Mouse (Mus musculus): ENCODE measurements around the gene Hist1h3a. TPM values are rescaled to one million over a fixed set of nuclear protein-coding genes. Genes with fewer than 3 reads are reported as not detected.
"Not testable (repeated sequence)": the region's sequence is repeated elsewhere in the genome, so short reads cannot be mapped to it uniquely, and the experiment has no call there.

Hist1h3a gene
- polyA plus RNA-seq, 1 experiment from 2014 or later, result 2.3 TPM

GRCm38 (mm10) chr13:23747081-23747891, 14.9 kb downstream of the Hist1h3a start:
- no peak overlapping the region for H3K9ac ChIP-seq
- peak overlapping the region; percentile 52 for H3K4me2 ChIP-seq (replicated peaks)
- H3K4me1 ChIP-seq, result peaks cover 18% of the 10 kb centered on the region
- peak overlapping the region; percentile 43 for H3K4me3 ChIP-seq (replicated peaks)
- H3K9me3 ChIP-seq (replicated peaks), result no peaks in the 10 kb centered on the region
- peak overlapping the region; percentile 98 for H3K27ac ChIP-seq (replicated peaks)
- 4% methylated on average over 13 of the region's 13 CpGs for WGBS
- ATAC-seq (ENCODE audit: insufficient number of reproducible peaks, low FRiP score, low TSS enrichment, low read depth), result no peak
- H3K36me3 ChIP-seq, result no peaks in the 10 kb centered on the region
- H3K27me3 ChIP-seq, result no peaks in the 10 kb centered on the region

DNA sequence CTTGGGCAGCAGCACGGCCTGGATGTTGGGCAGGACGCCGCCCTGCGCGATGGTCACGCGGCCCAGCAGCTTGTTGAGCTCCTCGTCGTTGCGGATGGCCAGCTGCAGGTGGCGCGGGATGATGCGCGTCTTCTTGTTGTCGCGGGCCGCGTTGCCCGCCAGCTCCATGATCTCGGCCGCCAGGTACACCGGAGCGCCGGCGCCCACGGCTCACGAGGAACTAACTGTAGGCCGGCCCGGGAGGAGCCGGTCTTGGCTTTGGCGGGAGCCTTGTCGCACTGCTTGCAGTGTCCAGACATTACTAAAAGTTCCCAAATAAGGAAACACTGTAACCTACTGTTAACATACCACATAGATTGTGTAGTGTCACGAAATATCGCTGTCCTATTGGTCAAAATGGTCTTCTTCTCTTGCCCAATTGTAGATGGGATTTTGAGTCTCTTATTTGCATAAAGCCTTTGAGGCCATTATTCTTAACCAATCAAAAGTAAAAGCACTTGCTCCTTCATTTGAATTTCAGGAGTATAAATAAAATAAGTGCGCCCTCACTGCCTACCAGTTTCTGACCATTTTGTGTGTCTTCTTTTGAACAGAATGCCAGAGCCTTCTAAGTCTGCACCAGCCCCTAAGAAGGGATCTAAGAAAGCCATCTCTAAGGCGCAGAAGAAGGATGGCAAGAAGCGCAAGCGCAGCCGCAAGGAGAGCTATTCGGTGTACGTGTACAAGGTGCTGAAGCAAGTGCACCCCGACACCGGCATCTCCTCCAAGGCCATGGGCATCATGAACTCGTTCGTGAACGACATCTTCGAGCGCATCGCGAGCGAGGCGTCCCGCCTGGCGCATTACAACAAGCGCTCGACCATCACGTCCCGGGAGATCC, 15.7 kb downstream of the Hist1h3a start, which contains the start of gene Hist1h2bb:
Gene Hist1h2bb (plus strand): TSS at position 534 of the 880 bp plus-strand sequence.
- H3K27me3 ChIP-seq; H3K9me3 ChIP-seq (replicated peaks); H3K36me3 ChIP-seq: not testable (repeated sequence)
- Histone ChIP-seq H3K9ac (peak within 1 kb of the TSS; percentile 18; the same call in 1 of the 2 replicates), H3K4me1 (peaks cover 18% of the 10 kb centered on the region), H3K4me2 (replicated peaks) (peak within 1 kb of the TSS; percentile 52), H3K4me3 (replicated peaks) (peak within 1 kb of the TSS; percentile 43), H3K27ac (replicated peaks) (peak within 1 kb of the TSS; percentile 98)
- peak; percentile 91 for ATAC-seq (ENCODE audit: insufficient number of reproducible peaks, low FRiP score, low TSS enrichment, low read depth)
- under 1% methylated on average over 43 of the region's 58 CpGs for WGBS

- ATAC-seq (ENCODE audit: insufficient number of reproducible peaks, low FRiP score, low TSS enrichment, low read depth), result peak; percentile 76
- Histone ChIP-seq H3K36me3 (no peaks in the 10 kb centered on the region), H3K4me3 (replicated peaks) (peak within 1 kb of the TSS; percentile 43), H3K27ac (replicated peaks) (peak within 1 kb of the TSS; percentile 98), H3K9ac (peak within 1 kb of the TSS; percentile 18; the same call in 1 of the 2 replicates), H3K4me2 (replicated peaks) (peak within 1 kb of the TSS; percentile 52), H3K27me3 (no peaks in the 10 kb centered on the region), H3K9me3 (replicated peaks) (no peaks in the 10 kb centered on the region), H3K4me1 (peaks cover 19% of the 10 kb centered on the region)
- under 1% methylated on average over 25 of the region's 28 CpGs for WGBS
Observed at GRCm38 (mm10) chr13:23745381-23746161, 16.6 kb downstream of the Hist1h3a start, which contains the start of gene Hist1h3c. Gene Hist1h3c, minus strand, starts transcription at chr13:23745602.

- Histone ChIP-seq H3K4me3 (replicated peaks) (peak overlapping the region; percentile 43), H3K4me2 (replicated peaks) (peak overlapping the region; percentile 52), H3K4me1 (peaks cover 23% of the 10 kb centered on the region), H3K27ac (replicated peaks) (peak overlapping the region; percentile 69), H3K36me3 (no peaks in the 10 kb centered on the region), H3K27me3 (no peaks in the 10 kb centered on the region), H3K9me3 (replicated peaks) (no peaks in the 10 kb centered on the region), H3K9ac (no peak overlapping the region)
- 1% methylated on average over 15 of the region's 36 CpGs for WGBS
- no peak for ATAC-seq (ENCODE audit: insufficient number of reproducible peaks, low FRiP score, low TSS enrichment, low read depth)
Observed at GRCm38 (mm10) chr13:23744421-23745380, 17.5 kb downstream of the Hist1h3a start.

DNA sequence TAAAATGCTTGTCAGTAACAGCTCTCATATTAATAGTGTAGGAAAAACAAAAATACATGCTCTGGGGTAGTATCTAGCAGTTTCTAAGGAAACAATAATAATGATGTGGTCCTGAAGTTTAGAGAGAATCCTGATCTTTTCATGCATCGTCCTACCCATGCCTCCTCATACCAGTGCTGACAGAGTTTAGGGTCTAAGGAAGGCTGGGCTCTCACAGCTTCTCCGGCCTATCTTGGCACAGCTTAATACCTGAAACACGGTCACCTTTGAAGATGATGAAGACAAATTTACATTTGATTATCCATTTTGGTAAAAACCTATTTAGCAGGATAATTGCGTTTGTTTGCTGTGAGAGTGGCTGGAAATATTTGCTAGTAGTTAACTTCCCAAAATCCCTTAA, 18.2 kb downstream of the Hist1h3a start:
- WGBS, result 31% methylated on average over 4 of the region's 4 CpGs
- Histone ChIP-seq H3K36me3 (no peaks in the 10 kb centered on the region), H3K9me3 (replicated peaks) (no peaks in the 10 kb centered on the region), H3K27ac (replicated peaks) (no peak overlapping the region), H3K27me3 (no peaks in the 10 kb centered on the region), H3K4me2 (replicated peaks) (peak overlapping the region; percentile 52), H3K4me1 (peaks cover 27% of the 10 kb centered on the region), H3K4me3 (replicated peaks) (peak overlapping the region; percentile 43), H3K9ac (no peak overlapping the region)
- no peak for ATAC-seq (ENCODE audit: insufficient number of reproducible peaks, low FRiP score, low TSS enrichment, low read depth)

DNA sequence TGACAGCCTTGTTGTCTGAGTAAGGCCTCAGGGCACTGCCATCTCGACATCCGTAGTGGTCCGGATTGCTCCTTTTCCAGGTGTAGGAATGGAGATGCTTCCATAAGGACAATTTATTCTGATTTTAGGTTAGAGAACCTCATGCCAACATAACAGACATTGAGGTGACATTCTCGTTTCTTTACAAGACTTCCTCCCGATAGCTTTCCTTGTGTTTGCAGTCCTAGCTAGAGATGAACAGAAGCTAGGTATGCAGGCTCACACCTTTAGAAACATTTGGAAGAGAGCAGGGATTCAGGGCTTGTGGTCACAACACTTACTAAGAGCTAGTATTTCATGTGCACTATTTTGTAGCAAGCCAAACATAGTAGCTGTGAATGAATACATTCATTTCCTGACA, 19.0 kb downstream of the Hist1h3a start:
- H3K4me3 ChIP-seq (replicated peaks), result no peak overlapping the region

DNA sequence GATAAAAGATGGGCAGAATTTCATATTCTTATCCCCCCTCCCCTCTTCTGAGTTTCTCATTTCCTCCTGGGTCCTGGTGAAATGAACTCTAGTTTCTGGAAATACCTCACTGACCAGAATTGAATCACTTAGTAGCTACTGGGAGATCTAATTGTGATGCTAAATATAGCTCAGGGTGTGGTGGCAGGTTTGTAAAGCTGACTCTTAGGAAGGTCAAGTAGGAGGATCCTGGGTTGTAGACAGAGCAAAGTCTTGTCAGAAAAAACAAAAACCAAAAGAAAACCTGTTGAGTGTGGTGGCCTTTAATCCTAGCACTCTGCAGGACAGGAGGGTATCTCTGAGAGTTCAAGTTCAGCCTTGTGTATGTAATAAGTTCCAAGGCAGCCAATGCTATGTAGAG, 20.2 kb downstream of the Hist1h3a start:
- ATAC-seq (ENCODE audit: insufficient number of reproducible peaks, low FRiP score, low TSS enrichment, low read depth), result no peak
- H3K4me2 ChIP-seq (replicated peaks), result no peak overlapping the region
- no peak overlapping the region for H3K9ac ChIP-seq
- no peaks in the 10 kb centered on the region for H3K36me3 ChIP-seq
- H3K27ac ChIP-seq (replicated peaks), result no peak overlapping the region
- no peaks in the 10 kb centered on the region for H3K9me3 ChIP-seq (replicated peaks)
- peaks cover 14% of the 10 kb centered on the region; the same call in 1 of the 2 replicates for H3K4me1 ChIP-seq
- no peak overlapping the region for H3K4me3 ChIP-seq (replicated peaks)
- no peaks in the 10 kb centered on the region for H3K27me3 ChIP-seq

More for the DNA sequence above, 19.0 kb downstream of the Hist1h3a start:
- Histone ChIP-seq H3K36me3 (no peaks in the 10 kb centered on the region), H3K9me3 (replicated peaks) (no peaks in the 10 kb centered on the region), H3K27me3 (no peaks in the 10 kb centered on the region), H3K4me1 (peaks cover 22% of the 10 kb centered on the region), H3K27ac (replicated peaks) (no peak overlapping the region; the same call in 1 of the 2 replicates), H3K4me2 (replicated peaks) (no peak overlapping the region), H3K9ac (no peak overlapping the region)
- no peak for ATAC-seq (ENCODE audit: insufficient number of reproducible peaks, low FRiP score, low TSS enrichment, low read depth)
- WGBS, result 65% methylated on average over 5 of the region's 5 CpGs

GRCm38 (mm10) chr13:23740910-23741309, 21.3 kb downstream of the Hist1h3a start:
- no peak overlapping the region for H3K9ac ChIP-seq

DNA sequence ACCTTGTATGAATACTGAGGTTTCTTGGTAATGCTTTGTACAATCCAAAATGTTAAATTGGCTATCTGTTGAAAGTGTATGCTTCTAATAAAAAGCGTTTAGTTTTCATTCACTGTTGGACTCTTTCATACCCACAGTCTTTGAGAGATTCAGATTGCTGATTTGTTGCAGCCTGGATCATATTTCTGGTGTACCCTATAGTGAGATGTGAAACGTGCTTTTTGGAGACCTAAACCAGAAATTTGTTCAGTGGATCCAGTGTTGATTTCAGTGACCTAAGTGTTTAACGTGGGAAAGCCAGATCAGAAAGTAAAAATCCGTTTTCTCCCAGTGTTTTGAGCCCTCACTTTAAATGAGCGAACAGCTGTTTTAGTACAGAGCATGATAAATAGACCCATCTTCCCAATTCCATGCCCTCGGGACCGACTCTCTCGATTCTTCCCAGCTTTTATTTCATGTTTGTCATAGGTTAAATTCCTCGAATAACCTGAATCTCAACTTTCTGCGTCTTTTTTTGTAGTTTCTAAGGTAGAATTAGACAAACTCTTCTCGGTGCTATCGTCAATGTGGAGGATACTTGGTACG, 21.8 kb downstream of the Hist1h3a start:
- Histone ChIP-seq H3K9me3 (replicated peaks) (no peaks in the 10 kb centered on the region), H3K36me3 (no peaks in the 10 kb centered on the region), H3K27me3 (no peaks in the 10 kb centered on the region), H3K9ac (peak overlapping the region; percentile 56), H3K4me1 (peaks cover 13% of the 10 kb centered on the region; the same call in 1 of the 2 replicates), H3K4me3 (replicated peaks) (peak overlapping the region; percentile 61), H3K4me2 (replicated peaks) (peak overlapping the region; percentile 96), H3K27ac (replicated peaks) (peak overlapping the region; percentile 98)
- 19% methylated on average over 13 of the region's 13 CpGs for WGBS
- ATAC-seq (ENCODE audit: insufficient number of reproducible peaks, low FRiP score, low TSS enrichment, low read depth), result no peak

More at GRCm38 (mm10) chr13:23740910-23741309, 21.3 kb downstream of the Hist1h3a start:
- no peak for ATAC-seq (ENCODE audit: insufficient number of reproducible peaks, low FRiP score, low TSS enrichment, low read depth)
- no peaks in the 10 kb centered on the region for H3K36me3 ChIP-seq
- H3K9me3 ChIP-seq (replicated peaks), result no peaks in the 10 kb centered on the region
- H3K4me3 ChIP-seq (replicated peaks), result no peak overlapping the region
- H3K4me1 ChIP-seq, result peaks cover 13% of the 10 kb centered on the region; the same call in 1 of the 2 replicates
- H3K27me3 ChIP-seq, result no peaks in the 10 kb centered on the region
- WGBS, result 57% methylated on average over 5 of the region's 5 CpGs
- H3K27ac ChIP-seq (replicated peaks), result no peak overlapping the region
- H3K4me2 ChIP-seq (replicated peaks), result peak overlapping the region; percentile 96
